Mouse (Mus musculus): ENCODE measurements around the gene Fam81a.

Fam81a gene

GRCm38 (mm10) chr9:70053411-70053810 is 88.9 kb downstream of the Fam81a start:
- DNase-seq (ENCODE audit: low spot score): no peak

GRCm38 (mm10) chr9:70052730-70053129 is 89.6 kb downstream of the Fam81a start:
- no peak for DNase-seq (ENCODE audit: low spot score)

GRCm38 (mm10) chr9:70049839-70050238 is 92.5 kb downstream of the Fam81a start:
- DNase-seq (ENCODE audit: low spot score): no peak

GRCm38 (mm10) chr9:70049416-70049783 is 93.0 kb downstream of the Fam81a start:
- DNase-seq (ENCODE audit: low spot score): no peak

GRCm38 (mm10) chr9:70048751-70049415 is 93.5 kb downstream of the Fam81a start:
- no peak for DNase-seq (ENCODE audit: low spot score)

GRCm38 (mm10) chr9:70048280-70048679 is 94.1 kb downstream of the Fam81a start:
- DNase-seq (ENCODE audit: low spot score): no peak

- DNase-seq (ENCODE audit: low spot score): no peak
Measured at GRCm38 (mm10) chr9:70047839-70048238, 94.5 kb downstream of the Fam81a start.

- DNase-seq (ENCODE audit: low spot score): no peak
Measured at GRCm38 (mm10) chr9:70046255-70046654, 96.1 kb downstream of the Fam81a start.

GRCm38 (mm10) chr9:70044865-70045264 is 97.5 kb downstream of the Fam81a start:
- DNase-seq (ENCODE audit: low spot score): no peak

- DNase-seq (ENCODE audit: low spot score): no peak
Measured at GRCm38 (mm10) chr9:70042935-70043334, 99.4 kb downstream of the Fam81a start.

GRCm38 (mm10) chr9:70042137-70042536 is 100.2 kb downstream of the Fam81a start:
- DNase-seq (ENCODE audit: low spot score): no peak

GRCm38 (mm10) chr9:70040570-70040969 is 101.8 kb downstream of the Fam81a start:
- no peak for DNase-seq (ENCODE audit: low spot score)

- DNase-seq (ENCODE audit: low spot score): no peak
Measured at GRCm38 (mm10) chr9:70039597-70040385, 102.6 kb downstream of the Fam81a start.

All from MN1 (cell line).